Mouse (Mus musculus) erythroblast, embryonic 14.5 days (primary cell): ENCODE data around the gene Tsga10. TPM values are rescaled to one million over a fixed set of nuclear protein-coding genes. Genes with fewer than 3 reads are reported as not detected.
"Not testable (repeated sequence)": the region's sequence is repeated elsewhere in the genome, so short reads cannot be mapped to it uniquely, and the experiment has no call there.

Experiments
- H3K27me3 ChIP-seq: 2 replicates; pipeline ENCODE4 v1.6.1; 2012; ENCODE audit warnings: inconsistent platforms; ENCODE audit not compliant: control insufficient read depth
- H3K36me3 ChIP-seq: 2 replicates; pipeline ENCODE4 v1.6.1; 2012; ENCODE audit warnings: mild to moderate bottlenecking, inconsistent platforms; ENCODE audit not compliant: control insufficient read depth
- H3K4me1 ChIP-seq: 2 replicates; pipeline ENCODE4 v1.6.1; 2012; ENCODE audit warnings: inconsistent platforms; ENCODE audit not compliant: control insufficient read depth
- H3K4me3 ChIP-seq: replicated peaks from 2 replicates; pipeline ENCODE3; 2012; ENCODE audit warnings: moderate library complexity, mild to moderate bottlenecking, inconsistent platforms
- H3K9me3 ChIP-seq: 2 replicates; pipeline ENCODE4 v1.6.1; 2012; ENCODE audit warnings: low read length, inconsistent platforms, mixed read lengths; ENCODE audit not compliant: control insufficient read depth
- GATA1 ChIP-seq: IDR thresholded peaks from 2 replicates; pipeline ENCODE4 v1.6.1; 2012; ENCODE audit warnings: low read length, inconsistent platforms, mixed read lengths
- TAL1 ChIP-seq: IDR thresholded peaks from 3 replicates; pipeline ENCODE4 v1.6.1; 2012; ENCODE audit warnings: low read length, inconsistent platforms, mixed read lengths
- polyA plus RNA-seq: library from polyadenylated mRNA; stranded (reverse); fragments of >175 nt; gene quantifications from 2 replicates; pipeline ENCODE4 v1.2.3, GENCODE M21; 2012

Gene Tsga10
- polyA plus RNA-seq, 1 experiment: 0.03 TPM

GRCm38 (mm10) chr1:37867056-37867455 lies 827 bp upstream of the Tsga10 start:
- Histone ChIP-seq H3K9me3 (no peaks in the 10 kb centered on the region; the same call in 1 of the 2 replicates), H3K27me3 (peaks cover 11% of the 10 kb centered on the region), H3K36me3 (no peaks in the 10 kb centered on the region), H3K4me3 (no peak overlapping the region), H3K4me1 (peaks cover 51% of the 10 kb centered on the region)
- TF ChIP-seq TAL1: no peak

DNA sequence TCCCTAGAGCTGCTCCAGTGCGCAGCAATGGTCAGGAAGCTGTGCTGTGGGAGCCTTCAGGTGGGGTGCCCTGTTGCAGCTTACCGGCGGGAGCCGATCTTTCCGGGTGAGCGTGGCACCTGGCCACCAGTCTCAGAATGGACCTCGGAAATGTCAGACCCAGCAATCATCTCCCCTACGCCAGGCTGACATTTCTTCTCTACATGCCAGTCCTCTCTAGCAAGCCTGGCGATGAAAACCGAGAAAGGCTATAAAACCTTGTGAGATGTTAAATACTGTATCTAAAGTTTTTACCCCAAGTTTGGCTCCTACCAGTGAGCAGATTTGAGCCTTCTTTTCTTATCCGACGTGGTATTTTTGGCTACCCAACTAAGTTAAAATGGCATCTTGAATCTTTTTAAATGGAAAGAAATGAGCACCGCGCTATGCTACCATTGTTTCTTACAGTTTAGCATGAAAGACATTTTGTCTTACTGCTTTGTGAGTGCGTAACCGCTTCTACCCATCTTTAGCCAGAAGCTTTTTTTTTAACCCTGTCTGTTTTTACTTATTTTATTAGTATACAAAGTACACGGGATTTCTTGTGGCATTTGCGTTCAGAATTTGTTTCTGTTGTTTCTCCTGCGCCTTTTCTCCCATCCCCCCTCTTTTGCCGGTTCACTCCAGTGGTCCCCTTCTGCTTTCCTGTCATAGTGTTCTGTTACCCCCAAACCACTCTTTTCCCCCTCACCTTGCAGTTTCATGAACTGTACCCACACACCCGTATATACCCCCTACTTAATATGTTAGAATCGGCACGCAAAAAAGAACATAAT lies 621 bp downstream of the Tsga10 start:
- Histone ChIP-seq H3K4me3 (peak overlapping the region; percentile 82), H3K4me1 (peaks cover 41% of the 10 kb centered on the region), H3K36me3 (no peaks in the 10 kb centered on the region), H3K27me3 (peaks cover 11% of the 10 kb centered on the region), H3K9me3 (no peaks in the 10 kb centered on the region; the same call in 1 of the 2 replicates)
- no peak for TF ChIP-seq GATA1
- no peak for TF ChIP-seq TAL1

DNA sequence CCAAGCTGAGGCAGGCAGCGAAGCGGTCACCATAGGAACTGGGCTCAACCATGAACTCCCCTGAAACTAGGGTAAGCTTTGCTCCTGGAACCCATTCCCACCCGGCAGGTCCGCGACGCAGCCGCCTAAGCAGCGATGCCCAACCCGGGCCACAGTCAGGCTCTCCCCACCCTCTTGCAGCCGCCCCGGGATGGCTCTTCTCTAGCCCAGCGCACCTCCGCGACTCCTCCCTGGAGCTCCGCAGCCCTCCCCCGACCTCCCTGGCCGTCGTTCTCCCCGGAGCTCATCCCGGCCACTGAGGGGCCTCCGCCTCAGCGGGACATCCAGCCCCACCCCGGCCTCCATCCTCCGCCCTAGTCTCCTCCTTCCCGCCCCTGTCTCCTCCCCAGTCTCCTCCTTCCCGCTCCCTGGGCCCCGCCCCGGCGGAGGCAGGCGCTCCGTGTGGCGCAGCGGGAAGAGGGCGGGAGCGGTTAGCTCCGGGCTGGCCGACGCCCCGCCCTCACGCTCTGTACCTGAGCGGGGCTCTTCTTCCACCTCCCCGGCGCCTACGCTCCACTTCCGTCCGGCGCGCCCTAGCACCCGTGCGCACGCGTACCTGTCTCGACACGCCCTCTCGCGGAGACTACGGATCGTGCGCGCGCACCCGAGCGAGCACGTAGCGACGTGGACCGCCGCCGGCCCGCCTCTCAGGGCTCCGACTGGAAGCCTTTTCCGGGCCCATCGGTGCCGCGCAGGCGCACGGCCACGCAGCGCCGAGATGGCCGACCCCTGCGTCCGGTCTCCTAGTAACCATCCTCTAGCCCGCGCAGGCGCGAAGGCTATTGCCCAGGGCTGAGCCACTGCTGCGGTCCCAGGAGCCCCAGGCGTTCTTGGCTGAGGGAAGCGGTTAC lies 1.5 kb downstream of the Tsga10 start:
- peaks cover 11% of the 10 kb centered on the region for H3K27me3 ChIP-seq
- H3K4me3 ChIP-seq: peak overlapping the region; percentile 82
- no peak for TF ChIP-seq TAL1
- TF ChIP-seq GATA1: no peak
- H3K36me3 ChIP-seq: no peaks in the 10 kb centered on the region
- peaks cover 39% of the 10 kb centered on the region for H3K4me1 ChIP-seq
- no peaks in the 10 kb centered on the region; the same call in 1 of the 2 replicates for H3K9me3 ChIP-seq

DNA sequence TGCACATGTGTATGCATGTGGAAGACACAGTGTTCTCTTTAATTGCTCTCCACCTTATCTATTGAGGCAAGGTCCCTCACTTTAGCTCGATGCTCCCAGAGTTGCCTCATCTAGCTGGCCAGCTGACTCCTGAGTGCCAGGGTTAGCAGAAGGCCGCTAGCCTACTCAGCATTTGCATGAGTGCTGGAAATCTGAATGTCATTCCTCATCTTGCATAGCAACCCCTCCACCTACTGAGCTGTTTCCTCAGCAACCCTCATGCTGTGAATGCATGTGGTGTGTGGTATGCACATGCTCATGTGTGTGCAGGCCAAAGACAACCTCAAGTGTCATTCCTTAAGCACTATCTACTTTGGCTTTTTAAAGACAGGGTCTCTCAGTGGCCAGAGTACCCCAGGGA lies 15.5 kb downstream of the Tsga10 start:
- TF ChIP-seq GATA1: no peak
- no peak for TF ChIP-seq TAL1

DNA sequence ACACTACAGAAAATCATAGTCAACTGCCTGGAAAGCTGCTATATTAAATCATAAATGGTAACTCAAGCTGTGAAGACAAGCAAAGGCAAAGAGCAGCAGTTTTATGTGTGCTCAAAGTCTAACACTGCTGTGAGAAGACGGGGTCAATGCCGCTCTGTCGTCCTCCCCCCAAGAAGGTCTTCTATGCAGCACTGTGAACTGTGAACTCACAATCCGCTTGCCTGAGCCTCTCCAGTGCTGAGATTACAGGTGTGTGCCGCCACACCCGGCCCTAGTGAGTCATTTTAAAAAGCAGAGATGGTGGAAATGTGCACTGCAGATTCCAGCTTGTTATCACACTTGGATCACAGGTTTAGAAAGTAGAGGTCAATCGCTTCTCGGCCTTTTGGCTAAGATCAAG lies 19.4 kb downstream of the Tsga10 start:
- no peaks in the 10 kb centered on the region for H3K27me3 ChIP-seq

More for the DNA sequence above, 15.5 kb downstream of the Tsga10 start:
- Histone ChIP-seq H3K4me1 (no peaks in the 10 kb centered on the region; the same call in 1 of the 2 replicates), H3K27me3 (no peaks in the 10 kb centered on the region), H3K36me3 (no peaks in the 10 kb centered on the region), H3K4me3 (no peak overlapping the region), H3K9me3 (no peaks in the 10 kb centered on the region)

DNA sequence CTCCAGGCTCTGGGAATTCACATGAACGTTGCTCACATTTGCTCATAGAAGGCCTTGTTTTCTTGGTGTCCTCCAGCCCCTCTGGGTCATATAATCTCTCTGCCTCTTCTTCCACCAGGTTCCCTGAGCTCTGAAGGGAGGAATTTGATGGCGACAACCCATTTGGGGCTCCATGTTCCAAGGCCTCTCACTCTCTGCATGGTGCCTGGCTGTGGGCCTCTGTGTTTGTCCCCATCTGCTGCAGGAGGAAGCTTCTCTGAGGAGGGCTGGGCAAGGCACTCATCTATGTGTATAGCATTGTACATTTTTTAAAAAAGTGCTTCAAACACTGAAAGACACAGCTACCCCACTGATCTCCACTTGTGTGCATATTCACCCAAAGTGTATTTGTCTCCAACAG lies 34.5 kb downstream of the Tsga10 start:
- TF ChIP-seq GATA1 (no peak), TAL1 (no peak)
- no peaks in the 10 kb centered on the region for H3K4me1 ChIP-seq
- H3K9me3 ChIP-seq: no peaks in the 10 kb centered on the region
- H3K36me3 ChIP-seq: no peaks in the 10 kb centered on the region
- no peaks in the 10 kb centered on the region for H3K27me3 ChIP-seq
- H3K4me3 ChIP-seq: no peak overlapping the region

More for the DNA sequence above, 19.4 kb downstream of the Tsga10 start:
- no peak for TF ChIP-seq TAL1
- TF ChIP-seq GATA1: no peak
- Histone ChIP-seq H3K4me3 (no peak overlapping the region), H3K9me3 (no peaks in the 10 kb centered on the region), H3K36me3 (no peaks in the 10 kb centered on the region), H3K4me1 (no peaks in the 10 kb centered on the region; the same call in 1 of the 2 replicates)

- H3K4me1 ChIP-seq, H3K9me3 ChIP-seq, H3K36me3 ChIP-seq, H3K4me3 ChIP-seq, H3K27me3 ChIP-seq: not testable (repeated sequence)
These were observed 63.9 kb downstream of the Tsga10 start for GRCm38 (mm10) chr1:37802291-37802690.

DNA sequence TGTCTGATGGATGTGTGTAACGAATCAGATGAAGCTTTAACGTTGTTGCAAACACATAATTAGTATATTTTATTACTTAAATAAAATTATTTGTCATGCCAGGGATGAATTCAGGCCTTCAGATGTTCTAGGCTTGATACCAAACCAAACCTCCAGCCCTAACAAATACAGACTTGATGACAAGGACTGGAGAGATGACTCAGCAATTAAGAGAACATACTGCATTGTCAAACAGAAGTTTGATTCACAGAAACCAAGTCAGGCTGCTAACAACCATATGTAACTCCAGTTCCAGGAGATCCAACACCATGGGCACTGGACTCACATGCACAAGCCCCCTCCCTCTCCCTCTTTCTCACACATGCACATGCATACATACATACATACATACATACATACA lies 65.9 kb downstream of the Tsga10 start:
- no peak overlapping the region for H3K4me3 ChIP-seq
- no peaks in the 10 kb centered on the region for H3K36me3 ChIP-seq
- no peak for TF ChIP-seq GATA1
- TF ChIP-seq TAL1: no peak
- no peaks in the 10 kb centered on the region for H3K9me3 ChIP-seq
- H3K4me1 ChIP-seq: peaks cover 2% of the 10 kb centered on the region; the same call in 1 of the 2 replicates
- no peaks in the 10 kb centered on the region for H3K27me3 ChIP-seq

DNA sequence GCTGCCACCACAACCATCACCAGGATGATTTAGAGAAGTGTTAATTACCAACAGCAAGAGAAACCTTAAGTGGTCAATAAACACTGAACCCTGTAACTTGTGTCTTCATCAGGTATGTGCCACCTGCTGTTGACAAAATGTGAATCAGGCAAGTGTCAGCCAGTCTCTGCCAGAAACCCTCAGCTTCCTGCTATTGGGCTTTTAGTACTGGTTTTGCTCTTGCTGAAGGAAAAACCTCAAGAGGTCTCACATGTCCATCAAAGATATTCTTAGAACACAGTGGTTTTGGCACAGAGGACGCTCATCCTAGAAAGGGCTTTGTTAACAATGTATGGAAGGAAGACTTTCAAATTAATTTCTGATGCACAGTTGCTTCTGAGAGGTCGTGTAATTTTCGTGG lies 66.7 kb downstream of the Tsga10 start:
- no peaks in the 10 kb centered on the region for H3K27me3 ChIP-seq
- H3K4me3 ChIP-seq: no peak overlapping the region
- no peaks in the 10 kb centered on the region for H3K36me3 ChIP-seq
- no peaks in the 10 kb centered on the region for H3K9me3 ChIP-seq
- TF ChIP-seq TAL1 (no peak), GATA1 (no peak)
- peaks cover 2% of the 10 kb centered on the region; the same call in 1 of the 2 replicates for H3K4me1 ChIP-seq
